Mouse (Mus musculus) G1E (cell line): ENCODE results near the gene Fgfr2.

Experiments
- GATA2 ChIP-seq: IDR thresholded peaks from 2 replicates; pipeline ENCODE4 v1.6.1; 2012; ENCODE audit warnings: low read depth, low read length, inconsistent platforms, borderline replicate concordance
- POLR2AphosphoS5 ChIP-seq: IDR thresholded peaks from 2 replicates; pipeline ENCODE4 v1.6.1; 2012; ENCODE audit warnings: low read depth, low read length, inconsistent platforms; ENCODE audit not compliant: insufficient replicate concordance

DNA sequence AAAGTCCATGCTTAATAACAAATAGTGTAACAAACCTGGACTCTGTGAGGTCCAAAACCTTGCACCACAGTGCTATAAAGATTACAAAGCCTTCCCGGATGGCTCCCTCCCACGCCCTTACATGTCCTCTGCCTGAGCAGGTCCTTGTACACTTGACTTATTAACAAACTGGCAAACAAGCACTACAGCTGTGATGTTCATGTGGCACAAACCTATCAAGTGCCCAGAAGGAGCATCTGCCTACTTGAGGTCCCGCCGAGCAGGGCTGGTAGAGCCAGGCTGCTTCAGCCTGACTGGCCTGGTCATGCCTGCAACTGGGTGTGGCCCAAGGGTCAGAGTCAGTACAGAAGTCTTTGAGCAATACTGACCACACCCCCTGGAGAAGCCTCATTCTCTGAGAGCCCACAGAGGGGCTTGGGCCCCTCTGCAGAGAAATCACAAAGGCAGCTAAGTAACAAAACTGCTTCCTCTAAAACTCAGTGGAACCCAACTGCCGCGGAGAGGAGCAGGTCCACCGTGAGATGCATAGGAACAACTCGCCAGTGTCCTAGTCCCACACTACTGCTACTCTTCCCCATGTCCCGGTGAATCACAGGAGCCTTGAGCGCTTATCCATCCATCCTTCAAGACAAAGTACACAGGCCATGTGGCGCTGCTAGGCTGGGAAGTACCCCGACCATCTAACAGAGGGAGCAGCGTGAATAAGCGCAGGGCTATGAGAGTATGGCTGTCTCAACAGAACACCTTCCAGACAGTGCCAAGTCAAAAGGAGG is 332.5 kb downstream of the Fgfr2 start:
- TF ChIP-seq GATA2 (no peak), POLR2AphosphoS5 (no peak)
